Mouse (Mus musculus) C2C12 (cell line): ENCODE data around the gene Hdac4.

Experiments used
- CTCF ChIP-seq: IDR thresholded peaks from one replicate; pipeline ENCODE4 v1.5.1; 2011; ENCODE audit not compliant: control insufficient read depth, insufficient read depth, insufficient read length
- USF1 ChIP-seq: IDR thresholded peaks from one replicate; pipeline ENCODE4 v1.6.1; 2011; ENCODE audit warnings: low read depth, mild to moderate bottlenecking, control low read depth, moderate library complexity

- TF ChIP-seq CTCF (no peak), USF1 (no peak)
These were observed 275.4 kb downstream of the Hdac4 start for GRCm38 (mm10) chr1:91920038-91920589.
